ENCODE assay signal across 17 mouse cellular contexts in genomic region chr5:145130995-145131394, GRCm38 (mm10).
"Had no signal": no experiment of that assay in that cellular context is flagged by ENCODE, and none has a peak within 500 bp of the region (broad histone marks: within the 10 kb centered on the region; RNA-seq: fewer than 3 reads in every experiment).

No protein-coding gene starts in this region.

- ATAC-seq: intestine, embryonic 15.5 days; midbrain, embryonic 16.5 days had no signal

- H3K4me1 ChIP-seq: intestine, embryonic 15.5 days; limb, embryonic 12.5 days; lung, embryonic 15.5 days; midbrain, embryonic 10.5 days had no signal

- DNase-seq: kidney, adult 18-20 months; kidney, postnatal 10 days; kidney, postnatal 4 days; liver; liver, embryonic 13.5 days; liver, postnatal 0 days; lung, postnatal 14 days; retina, postnatal 1 day; right cerebral cortex, postnatal 4 days; spleen, adult 18-20 months; thymus, adult 18-20 months; thymus, postnatal 25 days had no signal

- H3K4me3 ChIP-seq: intestine, embryonic 15.5 days; limb, embryonic 12.5 days; liver, embryonic 13.5 days; lung, embryonic 15.5 days; midbrain, embryonic 10.5 days had no signal

- H3K27ac ChIP-seq: intestine, embryonic 15.5 days; limb, embryonic 12.5 days; liver, embryonic 13.5 days; lung, embryonic 15.5 days; midbrain, embryonic 10.5 days had no signal
